Mouse (Mus musculus) B cell, adult 2 months (primary cell): Measurements from ENCODE around the gene Ccdc74a.

Source experiments
- DNase-seq, 2 experiments: peaks; one replicate each; pipeline ENCODE4 v3.0.0; 2022

Gene Ccdc74a

DNA sequence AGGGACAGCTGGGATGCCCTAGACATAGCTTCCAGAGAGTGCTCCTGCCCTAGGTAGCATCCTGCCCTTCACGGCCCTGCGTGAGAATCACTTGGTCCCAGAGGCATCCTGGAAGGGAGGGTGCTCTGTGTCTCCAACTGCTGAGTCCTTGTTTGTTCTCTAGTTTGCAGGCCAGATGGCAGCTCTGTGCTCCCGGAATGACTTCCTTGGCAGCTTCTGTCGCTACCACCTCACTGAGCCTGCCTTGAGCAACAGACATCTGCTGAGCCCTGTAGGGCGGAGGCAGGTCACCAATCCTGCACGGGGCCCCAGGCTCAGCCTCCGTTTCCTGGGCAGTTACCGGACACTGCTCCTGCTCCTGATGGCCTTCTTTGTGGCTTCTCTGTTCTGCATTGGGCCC lies 4.0 kb upstream of the Ccdc74a start:
- DNase-seq, result no peak

DNA sequence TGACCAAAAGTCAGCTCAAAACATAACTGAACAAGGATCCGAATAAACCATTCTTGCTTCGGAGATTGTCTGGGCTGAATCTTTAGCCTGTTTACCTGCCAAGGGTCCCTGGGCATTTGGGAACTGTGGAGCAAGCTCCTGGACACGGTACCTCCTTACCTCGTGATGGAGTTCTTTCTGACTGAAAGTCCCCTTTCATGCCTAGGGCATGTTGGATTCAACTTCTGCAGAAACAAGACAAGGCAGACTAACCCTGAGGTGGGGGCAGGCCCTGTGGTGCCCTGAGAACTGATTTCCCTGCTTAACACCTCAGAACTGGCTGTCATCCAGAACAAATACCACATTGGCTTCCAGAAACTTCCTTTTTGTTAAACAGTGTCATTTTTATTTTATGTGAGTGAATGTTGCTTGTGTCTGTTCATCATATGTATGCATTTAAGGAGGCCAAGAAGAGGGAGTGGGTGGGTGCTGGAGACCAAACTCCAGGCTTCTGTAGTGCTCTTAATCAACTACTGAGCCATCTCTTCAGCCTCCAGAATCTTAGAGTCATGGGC lies 2.8 kb upstream of the Ccdc74a start:
- no peak for DNase-seq

DNA sequence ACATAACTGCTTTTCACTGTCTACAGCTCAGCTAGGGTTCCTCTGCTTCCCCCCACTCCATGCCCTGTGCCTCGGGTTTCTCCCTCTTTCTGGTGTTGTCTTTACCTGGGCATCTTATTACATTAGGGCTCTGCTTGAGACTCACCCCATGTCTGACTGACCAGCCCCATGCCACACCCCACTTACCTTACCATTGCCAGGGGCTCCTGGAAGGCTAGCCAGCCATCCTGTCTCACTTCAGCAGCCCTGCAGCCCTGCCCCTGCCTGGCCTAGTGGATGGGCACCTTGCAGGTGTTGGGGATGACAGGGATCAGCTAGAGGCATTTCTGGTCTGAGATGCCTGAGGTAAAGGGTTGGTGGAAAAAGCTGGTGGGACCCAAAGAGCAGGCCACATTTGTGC lies 886 bp downstream of the Ccdc74a start:
- no peak for DNase-seq

DNA sequence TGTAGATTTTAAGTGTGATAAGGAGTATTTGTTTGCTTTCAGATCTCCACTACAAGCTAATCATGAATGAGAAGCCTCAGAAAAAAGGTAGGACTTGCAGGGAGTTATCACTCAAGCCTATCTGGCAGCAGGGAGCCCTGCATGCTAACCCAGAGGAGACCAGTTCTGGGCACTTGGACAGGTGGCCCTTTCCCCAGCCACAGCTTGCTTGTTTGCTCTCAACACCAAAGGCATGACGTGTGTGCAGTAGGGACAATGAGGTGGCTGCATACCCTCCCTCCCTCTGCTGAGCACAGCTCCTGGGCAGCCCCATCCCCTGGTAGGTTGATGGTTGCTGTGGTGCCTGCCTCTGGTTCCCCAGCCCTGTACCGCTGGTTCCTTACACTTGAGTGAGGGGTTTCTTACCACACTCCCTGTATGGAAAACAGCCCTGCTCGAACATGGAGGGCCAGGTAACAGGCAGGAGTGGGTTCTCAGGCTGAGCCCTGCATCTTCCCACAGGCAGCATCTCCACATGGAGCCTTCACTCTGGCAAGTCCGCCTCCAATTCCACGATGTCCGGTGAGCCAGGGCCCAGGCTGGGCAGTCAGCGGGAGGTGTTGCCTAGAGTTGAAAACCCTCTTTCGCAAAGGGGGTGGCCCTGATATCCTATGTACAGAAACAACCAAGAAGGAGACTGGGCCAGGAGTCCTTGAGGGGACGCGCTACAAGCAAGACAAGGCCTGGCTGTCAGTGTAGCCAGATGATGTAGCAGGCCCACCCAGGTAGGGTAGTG lies 1.5 kb downstream of the Ccdc74a start:
- DNase-seq, result no peak

DNA sequence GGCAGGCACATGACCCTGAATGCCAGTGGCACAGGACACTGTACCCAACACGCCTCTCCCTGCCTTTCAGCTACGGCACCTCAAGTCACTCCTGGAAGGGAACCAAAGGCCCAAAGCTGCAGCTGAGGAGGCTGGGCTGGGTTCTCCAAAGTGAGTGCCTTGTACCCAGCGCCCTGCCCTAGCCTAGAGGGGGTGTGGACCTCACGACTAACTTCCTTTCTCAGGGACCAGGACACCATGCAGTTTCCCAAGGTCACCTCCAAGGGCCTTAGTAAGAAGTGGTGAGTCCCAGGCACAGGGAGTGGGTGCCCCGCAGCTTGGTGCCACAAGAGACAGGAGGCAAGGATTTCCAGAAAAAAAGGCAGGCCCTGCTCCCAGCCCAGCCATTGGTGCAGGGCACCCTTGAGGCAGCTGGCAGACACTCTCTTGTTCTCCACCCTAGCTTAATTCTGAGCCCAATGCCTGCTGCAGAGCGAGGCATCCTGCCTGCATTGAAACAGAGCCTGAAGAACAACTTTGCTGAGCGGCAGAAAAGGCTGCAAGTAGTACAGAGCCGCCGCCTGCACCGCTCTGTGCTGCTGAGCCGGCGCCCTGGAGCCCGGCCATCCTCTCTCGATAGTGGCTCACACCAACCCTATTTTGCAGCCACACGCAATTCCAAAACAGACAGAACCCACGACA lies 3.8 kb downstream of the Ccdc74a start:
- DNase-seq, result no peak

DNA sequence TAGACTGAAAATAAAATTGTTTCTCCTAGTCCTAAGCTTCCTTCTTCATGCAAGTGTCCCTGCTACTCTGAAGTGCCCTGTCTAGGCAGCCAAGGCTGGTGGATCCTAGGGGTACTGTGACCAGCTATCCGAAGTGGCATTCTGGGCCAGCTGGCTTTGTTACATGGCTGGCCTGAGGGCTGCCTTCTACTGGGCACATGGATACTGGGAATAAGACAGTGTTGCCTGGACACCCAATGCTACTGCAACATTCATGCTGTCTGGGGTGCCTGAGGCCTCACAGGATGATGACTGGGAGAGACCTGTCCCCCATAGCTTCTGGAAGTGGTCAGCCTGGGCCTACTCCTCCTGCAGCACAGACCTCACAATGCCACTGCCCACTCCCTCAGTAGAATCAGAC lies 4.4 kb downstream of the Ccdc74a start:
- DNase-seq, result no peak

DNA sequence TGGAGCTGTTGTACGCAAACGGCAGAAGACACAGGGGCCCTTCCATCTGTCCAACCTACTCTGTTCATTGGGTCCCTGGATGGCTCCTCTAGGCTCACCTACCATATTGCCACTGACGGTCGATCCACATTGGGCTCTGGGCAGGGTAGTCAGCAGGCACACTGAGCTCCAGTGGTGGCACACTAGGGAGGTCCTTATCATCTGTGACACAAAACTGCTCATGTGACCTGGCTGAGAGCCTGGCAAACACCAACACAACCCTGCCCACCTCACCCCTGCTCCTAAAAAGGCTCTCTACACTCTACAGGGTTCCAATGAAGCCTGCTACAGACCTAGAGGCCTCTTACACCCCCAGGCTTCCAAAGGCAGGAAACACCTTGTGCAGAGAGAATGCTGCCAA lies 6.3 kb downstream of the Ccdc74a start:
- DNase-seq, result no peak

DNA sequence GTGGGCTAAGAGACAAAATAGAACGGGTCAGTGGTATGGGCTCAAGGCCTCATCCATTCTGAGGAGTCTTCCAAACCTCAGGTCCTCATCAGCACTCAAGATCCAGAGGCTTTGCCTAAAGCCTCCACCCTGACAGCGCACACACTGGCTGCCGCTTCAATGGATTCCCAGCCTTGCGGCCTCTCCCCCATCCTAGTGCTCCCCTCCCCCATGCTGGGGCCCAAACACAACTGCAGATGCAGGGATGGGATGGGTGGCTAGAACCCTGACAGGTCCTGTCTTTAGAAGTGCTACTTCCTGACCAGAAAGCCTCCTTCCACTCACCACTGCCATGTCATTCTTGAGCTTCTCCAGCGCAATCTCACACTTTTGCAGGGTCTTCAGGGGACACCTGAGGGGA lies 7.3 kb downstream of the Ccdc74a start:
- no peak for DNase-seq

DNA sequence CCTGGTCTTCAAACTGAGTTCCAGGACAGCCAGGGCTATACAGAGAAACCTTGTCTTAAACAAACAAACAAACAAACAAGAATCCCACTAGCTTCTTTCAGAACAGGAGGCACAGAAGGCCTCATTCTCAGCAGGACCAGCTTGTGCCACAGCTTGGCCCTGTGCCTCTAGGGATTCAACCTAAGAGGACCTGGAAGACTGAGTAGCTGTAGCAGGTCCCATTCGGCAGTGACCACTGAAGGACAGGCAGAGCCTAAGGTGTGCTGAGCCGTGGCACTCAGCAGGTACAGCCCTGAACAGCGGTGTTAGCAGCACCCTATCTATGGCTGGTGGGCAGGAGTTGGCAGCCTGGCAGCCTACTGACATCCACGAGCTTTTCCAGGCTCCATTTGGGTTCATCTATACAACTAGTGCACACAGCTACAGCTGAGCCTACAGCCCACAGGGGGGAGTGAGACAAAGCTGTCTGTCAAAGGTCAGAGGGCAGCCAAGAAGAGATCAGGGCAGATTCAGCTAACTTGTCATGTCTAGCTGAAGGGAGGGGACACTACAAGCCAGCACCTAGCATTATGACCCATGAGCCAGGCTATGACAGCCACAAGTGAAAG lies 8.0 kb downstream of the Ccdc74a start:
- DNase-seq, result no peak

DNA sequence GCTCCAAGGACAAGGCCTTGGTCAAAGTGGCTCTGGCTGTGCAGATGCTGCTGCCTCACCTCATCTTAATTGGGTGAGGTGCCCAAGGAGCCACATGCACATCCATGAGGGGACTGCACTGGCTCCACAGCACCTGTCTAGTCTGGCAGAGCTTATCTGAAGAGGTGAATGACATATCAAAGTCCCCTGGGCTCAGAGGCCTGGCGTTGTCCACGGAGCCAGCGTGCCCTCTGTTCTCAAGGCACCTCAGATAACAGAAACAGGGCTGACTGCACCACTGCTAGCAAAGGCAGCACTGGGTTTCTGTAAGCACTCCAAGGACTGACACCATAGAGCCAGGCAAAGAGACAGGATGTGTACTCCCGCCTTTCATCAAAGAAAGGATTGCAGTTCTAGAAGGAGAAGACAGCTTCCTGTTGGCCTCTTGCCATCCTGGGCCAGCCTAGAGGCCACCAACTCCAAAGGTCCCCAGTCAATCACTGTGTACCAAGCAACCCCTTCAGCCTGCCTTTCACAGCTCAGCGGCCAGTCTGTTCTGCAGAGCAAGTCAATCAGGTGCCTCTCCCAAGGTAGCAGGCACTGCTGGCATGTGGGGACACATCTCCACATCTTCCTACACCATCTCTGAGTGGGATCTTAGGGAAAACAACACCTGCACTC lies 10.1 kb downstream of the Ccdc74a start:
- no peak for DNase-seq

DNA sequence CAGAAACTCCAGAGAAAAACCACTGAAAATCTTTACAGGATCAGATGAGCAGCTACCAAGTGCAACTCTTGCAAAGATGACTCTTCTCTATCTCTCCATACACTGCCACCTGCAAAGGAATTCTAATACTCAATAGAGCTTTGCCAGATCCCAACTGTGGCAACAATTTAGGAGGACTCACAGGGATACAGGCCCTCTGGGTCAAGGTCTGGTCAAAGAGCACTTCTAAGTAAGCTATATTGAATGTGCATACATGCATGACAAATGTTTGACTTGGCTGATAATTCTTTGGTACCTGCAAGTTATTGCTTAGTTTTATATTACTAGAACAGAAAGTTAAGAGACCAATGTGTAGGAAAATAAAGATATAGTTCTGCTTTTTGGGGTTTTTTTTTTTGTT lies 19.3 kb downstream of the Ccdc74a start:
- DNase-seq, result no peak

DNA sequence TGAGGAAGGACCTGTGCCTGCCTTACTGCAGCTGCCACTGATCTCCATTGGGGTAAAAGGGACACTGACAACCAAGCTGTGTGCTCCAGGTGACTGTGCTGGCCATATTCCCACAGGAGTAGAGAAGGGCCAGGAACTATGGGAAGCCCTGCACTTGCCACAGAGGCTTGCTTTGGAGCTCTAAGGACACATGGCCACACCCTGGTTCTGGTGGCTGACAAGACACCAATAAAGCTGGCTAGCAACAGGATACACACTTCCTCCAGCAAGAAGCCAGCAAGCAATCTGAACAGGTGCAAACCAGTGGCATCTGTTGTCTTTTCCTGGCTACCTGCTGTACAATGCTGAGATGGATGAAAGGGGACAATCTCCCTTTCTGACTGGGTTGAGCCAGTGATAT lies 23.6 kb downstream of the Ccdc74a start:
- DNase-seq, result no peak

DNA sequence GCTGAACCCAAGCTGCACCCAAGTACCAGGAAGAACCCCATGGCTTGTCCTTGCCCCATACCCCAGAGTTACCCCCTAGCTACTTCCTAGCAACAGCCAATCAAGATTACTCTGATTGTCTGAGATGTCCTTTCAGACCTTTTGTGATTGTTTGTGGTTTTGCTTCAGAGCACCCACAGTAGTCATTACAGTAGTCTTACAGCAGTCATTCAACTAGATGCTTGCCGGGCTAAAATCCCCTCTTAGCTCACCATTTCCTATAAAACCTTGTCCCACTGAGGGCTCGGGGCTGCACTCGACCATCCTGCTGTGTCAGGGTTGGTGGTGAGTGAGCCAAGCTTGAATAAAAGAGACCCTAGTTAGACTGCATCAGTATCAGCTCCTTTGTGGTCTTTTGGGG lies 48.6 kb downstream of the Ccdc74a start:
- DNase-seq, result no peak
